Mouse (Mus musculus) liver, embryonic 16.5 days (tissue): Measurements from ENCODE around the gene Phgdh. TPM values are rescaled to one million over a fixed set of nuclear protein-coding genes. Genes with fewer than 3 reads are reported as not detected.
A peak's percentile ranks its signal among the peaks of the same experiment; 100 is the strongest.

ENCODE experiments used
- ATAC-seq: fragments of 200-750 bp; cut with Nextera tagmentation; 2 replicates; pipeline ENCODE4 v1.8.0; 2017; ENCODE audit warnings: low read depth, mild to moderate bottlenecking, moderate number of reproducible peaks, moderate library complexity
- H3K27ac ChIP-seq: fragments of 300-500 bp; sonication (generic); 2 replicates; pipeline ENCODE4 v1.5.1; 2014; ENCODE audit warnings: mild to moderate bottlenecking, low read length
- H3K27me3 ChIP-seq: fragments of 300-500 bp; sonication (generic); 2 replicates; pipeline ENCODE4 v1.6.1; 2014; ENCODE audit warnings: low read depth, low read length, mixed read lengths; ENCODE audit not compliant: control insufficient read depth, insufficient read depth
- H3K36me3 ChIP-seq: fragments of 300-500 bp; sonication (generic); 2 replicates; pipeline ENCODE4 v1.6.1; 2014; ENCODE audit warnings: mild to moderate bottlenecking; ENCODE audit not compliant: control insufficient read depth, insufficient read depth
- H3K4me1 ChIP-seq: fragments of 300-500 bp; sonication (generic); 2 replicates; pipeline ENCODE4 v1.6.1; 2014; ENCODE audit warnings: low read depth, low read length, mixed read lengths; ENCODE audit not compliant: control insufficient read depth
- H3K4me2 ChIP-seq: fragments of 300-500 bp; sonication (generic); 2 replicates; pipeline ENCODE4 v1.6.1; 2014; ENCODE audit warnings: low read depth, low read length, mixed read lengths
- H3K4me3 ChIP-seq: fragments of 300-500 bp; sonication (generic); 2 replicates; pipeline ENCODE4 v1.5.1; 2014; ENCODE audit warnings: low read depth, mild to moderate bottlenecking, low read length
- H3K9ac ChIP-seq: fragments of 300-500 bp; sonication (generic); 2 replicates; pipeline ENCODE4 v1.6.1; 2014; ENCODE audit warnings: low read depth, low read length
- H3K9me3 ChIP-seq: fragments of 300-500 bp; sonication (generic); replicated peaks from 2 replicates; pipeline ENCODE4 v1.6.1; 2016; ENCODE audit warnings: low read length; ENCODE audit not compliant: control insufficient read depth
- WGBS: fragments of 180-500 bp; shearing (Covaris S2); extraction: QIAGEN DNeasy Blood & Tissue Kit; methylation state at CpG from one replicate; pipeline ENCODE4 v1.1.7; 2014; ENCODE audit not compliant: insufficient replicate concordance; 5-methylcytosine and 5-hydroxymethylcytosine counted together
- polyA plus RNA-seq: library from polyadenylated mRNA; unstranded; fragments of >200 nt; fragmentation: Nextera tagmentation; extraction: Ambion mirVana; gene quantifications from 2 replicates; pipeline ENCODE4 v1.2.1, GENCODE M21; 2015

Phgdh gene
- polyA plus RNA-seq, 1 experiment from 2014 or later, result 179 TPM

- no peaks in the 10 kb centered on the region for H3K27me3 ChIP-seq
- no peaks in the 10 kb centered on the region for H3K36me3 ChIP-seq
- H3K4me2 ChIP-seq, result no peak overlapping the region
- 69% methylated on average over 9 of the region's 9 CpGs for WGBS
- ATAC-seq, result peak; percentile 14; the same call in 1 of the 2 replicates
- no peaks in the 10 kb centered on the region for H3K4me1 ChIP-seq
- H3K9ac ChIP-seq, result no peak overlapping the region
- no peaks in the 10 kb centered on the region for H3K9me3 ChIP-seq
- no peak overlapping the region for H3K27ac ChIP-seq
- H3K4me3 ChIP-seq, result no peak overlapping the region
Measured at GRCm38 (mm10) chr3:98313294-98314155, 26.3 kb downstream of the Phgdh start.

- no peaks in the 10 kb centered on the region for H3K4me1 ChIP-seq
- no peak overlapping the region for H3K9ac ChIP-seq
- no peaks in the 10 kb centered on the region for H3K9me3 ChIP-seq
- no peak overlapping the region for H3K27ac ChIP-seq
- no peak overlapping the region for H3K4me2 ChIP-seq
- no peaks in the 10 kb centered on the region for H3K27me3 ChIP-seq
- WGBS, result 28% methylated on average over 6 of the region's 7 CpGs
- no peaks in the 10 kb centered on the region for H3K36me3 ChIP-seq
- peak; percentile 24; the same call in 1 of the 2 replicates for ATAC-seq
- H3K4me3 ChIP-seq, result no peak overlapping the region
Measured at GRCm38 (mm10) chr3:98312867-98313266, 26.9 kb downstream of the Phgdh start.

GRCm38 (mm10) chr3:98310456-98310855 is 29.3 kb downstream of the Phgdh start:
- Histone ChIP-seq H3K4me2 (no peak overlapping the region), H3K36me3 (no peaks in the 10 kb centered on the region), H3K27me3 (no peaks in the 10 kb centered on the region), H3K4me1 (no peaks in the 10 kb centered on the region), H3K27ac (no peak overlapping the region), H3K4me3 (no peak overlapping the region), H3K9me3 (no peaks in the 10 kb centered on the region), H3K9ac (no peak overlapping the region)
- WGBS, result 73% methylated on average over 1 of the region's 1 CpGs
- no peak for ATAC-seq

GRCm38 (mm10) chr3:98308606-98309005 is 31.2 kb downstream of the Phgdh start:
- no peaks in the 10 kb centered on the region for H3K27me3 ChIP-seq
- no peaks in the 10 kb centered on the region for H3K4me1 ChIP-seq
- H3K9ac ChIP-seq, result no peak overlapping the region
- no peak overlapping the region for H3K4me3 ChIP-seq
- H3K9me3 ChIP-seq, result no peaks in the 10 kb centered on the region
- 74% methylated on average over 6 of the region's 6 CpGs for WGBS
- no peak for ATAC-seq
- no peaks in the 10 kb centered on the region for H3K36me3 ChIP-seq
- H3K27ac ChIP-seq, result no peak overlapping the region
- H3K4me2 ChIP-seq, result no peak overlapping the region

- WGBS, result 80% methylated on average over 3 of the region's 3 CpGs
- H3K27ac ChIP-seq, result no peak overlapping the region
- H3K36me3 ChIP-seq, result peaks cover 9% of the 10 kb centered on the region; the same call in 1 of the 2 replicates
- H3K27me3 ChIP-seq, result no peaks in the 10 kb centered on the region
- no peaks in the 10 kb centered on the region for H3K4me1 ChIP-seq
- no peak overlapping the region for H3K9ac ChIP-seq
- no peaks in the 10 kb centered on the region for H3K9me3 ChIP-seq
- ATAC-seq, result no peak
- H3K4me3 ChIP-seq, result no peak overlapping the region
- H3K4me2 ChIP-seq, result no peak overlapping the region
Measured at GRCm38 (mm10) chr3:98301761-98302160, 38.0 kb downstream of the Phgdh start.

- 57% methylated on average over 4 of the region's 4 CpGs for WGBS
- no peaks in the 10 kb centered on the region for H3K27me3 ChIP-seq
- no peaks in the 10 kb centered on the region for H3K4me1 ChIP-seq
- ATAC-seq, result no peak
- peaks cover 9% of the 10 kb centered on the region; the same call in 1 of the 2 replicates for H3K36me3 ChIP-seq
- H3K9ac ChIP-seq, result no peak overlapping the region
- H3K27ac ChIP-seq, result no peak overlapping the region
- no peak overlapping the region for H3K4me3 ChIP-seq
- no peak overlapping the region for H3K4me2 ChIP-seq
- no peaks in the 10 kb centered on the region for H3K9me3 ChIP-seq
Measured at GRCm38 (mm10) chr3:98300266-98300665, 39.5 kb downstream of the Phgdh start.

GRCm38 (mm10) chr3:98299391-98300100 is 40.2 kb downstream of the Phgdh start:
- no peak for ATAC-seq
- WGBS, result 24% methylated on average over 1 of the region's 1 CpGs
- Histone ChIP-seq H3K36me3 (peaks cover 9% of the 10 kb centered on the region; the same call in 1 of the 2 replicates), H3K4me3 (no peak overlapping the region), H3K27ac (no peak overlapping the region), H3K4me1 (no peaks in the 10 kb centered on the region), H3K9ac (no peak overlapping the region), H3K9me3 (no peaks in the 10 kb centered on the region), H3K27me3 (no peaks in the 10 kb centered on the region), H3K4me2 (no peak overlapping the region)

GRCm38 (mm10) chr3:98295965-98296364 is 43.8 kb downstream of the Phgdh start:
- H3K4me3 ChIP-seq, result no peak overlapping the region
- no peak overlapping the region for H3K27ac ChIP-seq
- peaks cover 5% of the 10 kb centered on the region for H3K36me3 ChIP-seq
- no peaks in the 10 kb centered on the region for H3K4me1 ChIP-seq
- no peak overlapping the region for H3K4me2 ChIP-seq
- no peak for ATAC-seq
- H3K27me3 ChIP-seq, result no peaks in the 10 kb centered on the region
- WGBS, result 61% methylated on average over 10 of the region's 10 CpGs
- no peaks in the 10 kb centered on the region for H3K9me3 ChIP-seq
- no peak overlapping the region for H3K9ac ChIP-seq

GRCm38 (mm10) chr3:98291044-98291443 is 48.7 kb downstream of the Phgdh start:
- no peak overlapping the region for H3K27ac ChIP-seq
- WGBS, result 76% methylated on average over 9 of the region's 9 CpGs

More at GRCm38 (mm10) chr3:98291044-98291443, 48.7 kb downstream of the Phgdh start:
- Histone ChIP-seq H3K4me3 (no peak overlapping the region), H3K9ac (no peak overlapping the region), H3K9me3 (no peaks in the 10 kb centered on the region), H3K36me3 (peaks cover 9% of the 10 kb centered on the region), H3K4me1 (no peaks in the 10 kb centered on the region), H3K4me2 (no peak overlapping the region), H3K27me3 (no peaks in the 10 kb centered on the region)
- no peak for ATAC-seq
